Mouse (Mus musculus) CH12.LX (cell line): Measurements from ENCODE around the gene Il12rb1. TPM values are rescaled to one million over a fixed set of nuclear protein-coding genes. Genes with fewer than 3 reads are reported as not detected.
A peak's percentile ranks its signal among the peaks of the same experiment; 100 is the strongest.

ENCODE experiments used
- DNase-seq: peaks from one replicate; pipeline ENCODE4 v3.0.0-alpha.2; 2013; ENCODE audit errors: extremely low read depth
- H3K27ac ChIP-seq: 2 replicates; pipeline ENCODE4 v1.5.1; 2012; ENCODE audit warnings: low read depth, mild to moderate bottlenecking, control low read depth, moderate library complexity; ENCODE audit not compliant: insufficient read depth
- H3K27me3 ChIP-seq: replicated peaks from 2 replicates; pipeline ENCODE3; 2012; ENCODE audit warnings: inconsistent platforms
- H3K36me3 ChIP-seq, 2 experiments: replicated peaks in 1 of 2; 2 replicates each; pipeline versions ENCODE3 to v1.6.1; 2012; ENCODE audit warnings: inconsistent platforms in 1 of 2, low read length in 1 of 2, mild to moderate bottlenecking in 1 of 2, mixed read lengths in 1 of 2, moderate library complexity in 1 of 2; ENCODE audit not compliant: control insufficient read depth in 1 of 2, insufficient read depth in 1 of 2
- H3K4me1 ChIP-seq, 2 experiments: 2 replicates each; pipeline ENCODE4 v1.6.1; 2012; ENCODE audit warnings: inconsistent platforms in 1 of 2, moderate library complexity in 1 of 2; ENCODE audit not compliant: insufficient read depth in 2 of 2, control insufficient read depth in 1 of 2
- H3K4me2 ChIP-seq: 2 replicates; pipeline ENCODE4 v1.6.1; 2012; ENCODE audit warnings: low read depth, mild to moderate bottlenecking, control low read depth; ENCODE audit not compliant: poor library complexity, insufficient read depth, severe bottlenecking
- H3K4me3 ChIP-seq, 3 experiments: fragments of 150-350 bp in 1 of 3; sonication (generic) in 1 of 3; replicated peaks in 1 of 3; 2 replicates each; pipeline versions ENCODE3 to v1.5.1; 2011 to 2012; ENCODE audit warnings: low read depth in 2 of 3, low read length in 2 of 3, mild to moderate bottlenecking in 2 of 3, moderate library complexity in 2 of 3, control low read depth in 1 of 3, improper control_type of control experiment in 1 of 3, inconsistent platforms in 1 of 3, mixed read lengths in 1 of 3; ENCODE audit not compliant: poor library complexity in 1 of 3
- H3K79me2 ChIP-seq: replicated peaks from 2 replicates; pipeline ENCODE4 v1.6.1; 2012; ENCODE audit warnings: mild to moderate bottlenecking, moderate library complexity; ENCODE audit not compliant: control insufficient read depth, poor library complexity, insufficient read depth, severe bottlenecking; ENCODE audit errors: extremely low read depth
- H3K9ac ChIP-seq: 2 replicates; pipeline ENCODE4 v1.6.1; 2012; ENCODE audit warnings: low read depth, mild to moderate bottlenecking, control low read depth, moderate library complexity; ENCODE audit not compliant: insufficient read depth
- H3K9me3 ChIP-seq: replicated peaks from 2 replicates; pipeline ENCODE3; 2012; ENCODE audit warnings: low read length, inconsistent platforms, mixed read lengths
- BHLHE40 ChIP-seq: IDR thresholded peaks from 2 replicates; pipeline ENCODE4 v1.6.1; 2011; ENCODE audit warnings: mild to moderate bottlenecking, low read depth, low read length, improper control_type of control experiment
- CHD1 ChIP-seq: IDR thresholded peaks from 2 replicates; pipeline ENCODE4 v1.6.1; 2012; ENCODE audit warnings: low read depth, low read length, improper control_type of control experiment, inconsistent platforms
- E2F4 ChIP-seq: IDR thresholded peaks from 2 replicates; pipeline ENCODE4 v1.6.1; 2011; ENCODE audit warnings: low read depth, low read length, improper control_type of control experiment; ENCODE audit not compliant: insufficient replicate concordance
- ELF1 ChIP-seq: IDR thresholded peaks from 2 replicates; pipeline ENCODE4 v1.6.1; 2014; ENCODE audit warnings: low read depth, mild to moderate bottlenecking, inconsistent platforms, low read length, improper control_type of control experiment
- EP300 ChIP-seq: IDR thresholded peaks from 2 replicates; pipeline ENCODE4 v1.6.1; 2011; ENCODE audit warnings: low read length, improper control_type of control experiment
- ETS1 ChIP-seq: conservative IDR thresholded peaks from 2 replicates; pipeline ENCODE4 v1.6.1; 2012; ENCODE audit warnings: low read depth, mild to moderate bottlenecking, inconsistent platforms, low read length, improper control_type of control experiment, moderate library complexity
- GABPA ChIP-seq: IDR thresholded peaks from 2 replicates; pipeline ENCODE4 v1.6.1; 2012; ENCODE audit warnings: low read depth, low read length, improper control_type of control experiment, inconsistent platforms; ENCODE audit not compliant: insufficient replicate concordance
- IRF4 ChIP-seq: IDR thresholded peaks from 2 replicates; pipeline ENCODE4 v1.6.1; 2014; ENCODE audit warnings: low read depth, mild to moderate bottlenecking, inconsistent platforms, low read length, improper control_type of control experiment
- JUN ChIP-seq: IDR thresholded peaks from 2 replicates; pipeline ENCODE4 v1.6.1; 2011; ENCODE audit warnings: low read depth, mild to moderate bottlenecking, low read length, improper control_type of control experiment, moderate library complexity; ENCODE audit not compliant: insufficient read depth
- JUND ChIP-seq: conservative IDR thresholded peaks from 2 replicates; pipeline ENCODE4 v1.6.1; 2011; ENCODE audit warnings: low read depth, low read length, improper control_type of control experiment
- MAX ChIP-seq: IDR thresholded peaks from 2 replicates; pipeline ENCODE4 v1.6.1; 2011; ENCODE audit warnings: low read length, improper control_type of control experiment
- MAZ ChIP-seq: IDR thresholded peaks from 2 replicates; pipeline ENCODE4 v1.6.1; 2012; ENCODE audit warnings: low read depth, mild to moderate bottlenecking, inconsistent platforms, low read length, improper control_type of control experiment, moderate library complexity
- MEF2A ChIP-seq: IDR thresholded peaks from 2 replicates; pipeline ENCODE4 v1.6.1; 2014; ENCODE audit warnings: low read depth, mild to moderate bottlenecking, inconsistent platforms, low read length, improper control_type of control experiment, borderline replicate concordance
- MXI1 ChIP-seq: IDR thresholded peaks from 2 replicates; pipeline ENCODE4 v1.6.1; 2011; ENCODE audit warnings: mild to moderate bottlenecking, low read depth, low read length, improper control_type of control experiment
- MYC ChIP-seq: IDR thresholded peaks from 2 replicates; pipeline ENCODE4 v1.6.1; 2011; ENCODE audit warnings: low read depth, mild to moderate bottlenecking, improper control_type of control experiment, low read length
- NELFE ChIP-seq: IDR thresholded peaks from 2 replicates; pipeline ENCODE4 v1.6.1; 2011; ENCODE audit warnings: low read depth, low read length, improper control_type of control experiment
- NRF1 ChIP-seq: IDR thresholded peaks from 2 replicates; pipeline ENCODE4 v1.6.1; 2014; ENCODE audit warnings: low read depth, mild to moderate bottlenecking, inconsistent platforms, low read length, improper control_type of control experiment, moderate library complexity
- PAX5 ChIP-seq: IDR thresholded peaks from 2 replicates; pipeline ENCODE4 v1.6.1; 2012; ENCODE audit warnings: low read length, inconsistent platforms, mixed read lengths
- POLR2A ChIP-seq: IDR thresholded peaks from 2 replicates; pipeline ENCODE4 v1.6.1; 2011; ENCODE audit warnings: low read depth, mild to moderate bottlenecking, improper control_type of control experiment, low read length
- POLR2AphosphoS2 ChIP-seq: IDR thresholded peaks from 2 replicates; pipeline ENCODE4 v1.6.1; 2011; ENCODE audit warnings: low read depth, low read length, improper control_type of control experiment
- RCOR1 ChIP-seq: conservative IDR thresholded peaks from 2 replicates; pipeline ENCODE4 v1.6.1; 2012; ENCODE audit warnings: low read depth, mild to moderate bottlenecking, inconsistent platforms, low read length, improper control_type of control experiment
- SIN3A ChIP-seq: IDR thresholded peaks from 2 replicates; pipeline ENCODE4 v1.6.1; 2012; ENCODE audit warnings: low read length, improper control_type of control experiment, inconsistent platforms
- TBP ChIP-seq: conservative IDR thresholded peaks from 2 replicates; pipeline ENCODE4 v1.6.1; 2011; ENCODE audit warnings: low read depth, low read length, improper control_type of control experiment
- TCF12 ChIP-seq: IDR thresholded peaks from 2 replicates; pipeline ENCODE4 v1.6.1; 2014; ENCODE audit warnings: low read depth, mild to moderate bottlenecking, inconsistent platforms, low read length, improper control_type of control experiment
- UBTF ChIP-seq: IDR thresholded peaks from 2 replicates; pipeline ENCODE4 v1.6.1; 2012; ENCODE audit warnings: low read depth, mild to moderate bottlenecking, inconsistent platforms, low read length, improper control_type of control experiment, moderate library complexity
- USF2 ChIP-seq: conservative IDR thresholded peaks from 2 replicates; pipeline ENCODE4 v1.6.1; 2011; ENCODE audit warnings: low read depth, low read length, improper control_type of control experiment
- ZKSCAN1 ChIP-seq: IDR thresholded peaks from 2 replicates; pipeline ENCODE4 v1.6.1; 2012; ENCODE audit warnings: low read depth, inconsistent platforms, low read length, improper control_type of control experiment, borderline replicate concordance
- ZNF384 ChIP-seq: IDR thresholded peaks from 2 replicates; pipeline ENCODE4 v1.6.1; 2012; ENCODE audit warnings: low read depth, low read length, improper control_type of control experiment, inconsistent platforms
- dilution Hi-C: fragments of 300-500 bp; cut with MboI; formaldehyde crosslinking; loops from 2 replicates; pipeline ENCODE4 v1.14.3; 2020; ENCODE audit warnings: low sequenced_read_pairs; ENCODE audit not compliant: extremely low pct_unique_long_range_greater_than_20kb, extremely low pct_ligation_motif_present
- in situ Hi-C: fragments of 300-500 bp; cut with MboI; formaldehyde crosslinking; loops from 3 replicates; pipeline ENCODE4 v1.14.3; 2019; ENCODE audit warnings: low sequenced_read_pairs, low pct_ligation_motif_present, low pct_unique_long_range_greater_than_20kb, mixed read lengths
- polyA plus RNA-seq: library from polyadenylated mRNA; unstranded; fragments of >175 nt; gene quantifications from 2 replicates; pipeline ENCODE4 v1.2.1, GENCODE M21; 2012; ENCODE audit warnings: low read depth; ENCODE audit not compliant: insufficient read length
- total RNA-seq, 2 experiments: library from RNA; depleted of rRNA; stranded (reverse); fragments of 300-350 nt in 1 of 2; fragments of >200 nt in 1 of 2; gene quantifications; 2 replicates each; pipeline ENCODE4 v1.2.3; 2012 to 2014

Il12rb1 gene
- total and polyA plus RNA-seq, 3 experiments: 4.5 to 23.2 (median 12.5) TPM

GRCm38 (mm10) chr8:70772890-70773289 lies 35.4 kb upstream of the Il12rb1 start:
- TF ChIP-seq MYC (peak; percentile 93), TCF12 (no peak; the same call in 1 of the 2 replicates), JUND (peak; percentile 88), BHLHE40 (peak; percentile 76), IRF4 (peak; percentile 97), ELF1 (peak; percentile 28; the same call in 1 of the 2 replicates), ETS1 (peak; percentile 80), EP300 (peak; percentile 80), TBP (no peak), NRF1 (no peak), GABPA (no peak), MXI1 (peak; percentile 89), MEF2A (0 out of 2 replicates have a peak, but pooled peaks have one; percentile 54), RCOR1 (no peak), SIN3A (peak; percentile 92), MAX (peak; percentile 88), JUN (peak; percentile 67; the same call in 1 of the 2 replicates), NELFE (no peak), MAZ (0 out of 2 replicates have a peak, but pooled peaks have one; percentile 42), UBTF (peak; percentile 78; the same call in 1 of the 2 replicates)
- Histone ChIP-seq H3K4me1 (peaks cover 54 to 77% of the 10 kb centered on the region in 2 experiments), H3K9ac (0 out of 2 replicates have a peak overlapping the region, but pooled peaks have one; percentile 6), H3K79me2 (peaks cover 7% of the 10 kb centered on the region; the same call in 1 of the 2 replicates), H3K9me3 (no peaks in the 10 kb centered on the region), H3K27me3 (no peaks in the 10 kb centered on the region), H3K4me3 (no peak overlapping the region), H3K27ac (peak overlapping the region; percentile 83), H3K4me2 (peak overlapping the region; percentile 18), H3K36me3 (peaks cover 32 to 59% of the 10 kb centered on the region in 2 experiments)
- dilution Hi-C loops (no loop called here), in situ Hi-C loops (no loop called here)
- peak; percentile 78 for DNase-seq

GRCm38 (mm10) chr8:70773410-70773809 lies 34.8 kb upstream of the Il12rb1 start:
- peaks cover 56 to 77% of the 10 kb centered on the region in 2 experiments for H3K4me1 ChIP-seq
- dilution Hi-C loops: no loop called here
- TF ChIP-seq USF2 (no peak), POLR2AphosphoS2 (no peak), PAX5 (no peak), TCF12 (peak; percentile 77; the same call in 1 of the 2 replicates), ZNF384 (peak; percentile 74), MXI1 (no peak; the same call in 1 of the 2 replicates), NELFE (no peak), CHD1 (peak; percentile 86; the same call in 1 of the 2 replicates), POLR2A (no peak), ZKSCAN1 (no peak), E2F4 (no peak)
- TF ChIP-seq, all 38 proteins: peak for 3
- H3K9me3 ChIP-seq: no peaks in the 10 kb centered on the region
- in situ Hi-C loops: no loop called here
- no peaks in the 10 kb centered on the region for H3K27me3 ChIP-seq
- H3K9ac ChIP-seq: 0 out of 2 replicates have a peak overlapping the region, but pooled peaks have one; percentile 24
- H3K27ac ChIP-seq: peak overlapping the region; percentile 83
- peaks cover 7% of the 10 kb centered on the region; the same call in 1 of the 2 replicates for H3K79me2 ChIP-seq
- peaks cover 37 to 64% of the 10 kb centered on the region in 2 experiments for H3K36me3 ChIP-seq
- DNase-seq: no peak
- no peak overlapping the region for H3K4me3 ChIP-seq
- peak overlapping the region; percentile 78 for H3K4me2 ChIP-seq
